Mouse (Mus musculus) stomach, embryonic 14.5 days (tissue): ENCODE measurements around the gene Anxa1. TPM values are rescaled to one million over a fixed set of nuclear protein-coding genes. Genes with fewer than 3 reads are reported as not detected.

Source experiments
- polyA plus RNA-seq: library from polyadenylated mRNA; unstranded; fragments of >200 nt; fragmentation: Nextera tagmentation; extraction: Ambion mirVana; gene quantifications from 2 replicates; pipeline ENCODE4 v1.2.1, GENCODE M21; 2014

Gene Anxa1
- polyA plus RNA-seq, 1 experiment from 2014 or later, result 417 TPM

Other genes with a start within 250 kb of the Anxa1 start
- 18.0 and 21.4 TPM in 2 replicates for gene Aldh1a1, start 101.8 kb upstream of the Anxa1 start, polyA plus RNA-seq